Mouse (Mus musculus) splenic B cell, adult 2 months (primary cell): ENCODE results near the gene Slc23a4.

Source experiments
- DNase-seq: peaks from one replicate; pipeline ENCODE4 v3.0.0-alpha.2; 2011; ENCODE audit warnings: low read depth, low spot score
- H3K27me3 ChIP-seq: 2 replicates; pipeline ENCODE4 v1.6.1; 2012; ENCODE audit warnings: mild to moderate bottlenecking, low read length, moderate library complexity, mixed read lengths; ENCODE audit not compliant: control insufficient read depth, poor library complexity, insufficient read depth, severe bottlenecking
- H3K36me3 ChIP-seq: 2 replicates; pipeline ENCODE4 v1.6.1; 2012; ENCODE audit warnings: mild to moderate bottlenecking, low read length, moderate library complexity, mixed read lengths; ENCODE audit not compliant: control insufficient read depth, poor library complexity, insufficient read depth, severe bottlenecking

The Slc23a4 gene

DNA sequence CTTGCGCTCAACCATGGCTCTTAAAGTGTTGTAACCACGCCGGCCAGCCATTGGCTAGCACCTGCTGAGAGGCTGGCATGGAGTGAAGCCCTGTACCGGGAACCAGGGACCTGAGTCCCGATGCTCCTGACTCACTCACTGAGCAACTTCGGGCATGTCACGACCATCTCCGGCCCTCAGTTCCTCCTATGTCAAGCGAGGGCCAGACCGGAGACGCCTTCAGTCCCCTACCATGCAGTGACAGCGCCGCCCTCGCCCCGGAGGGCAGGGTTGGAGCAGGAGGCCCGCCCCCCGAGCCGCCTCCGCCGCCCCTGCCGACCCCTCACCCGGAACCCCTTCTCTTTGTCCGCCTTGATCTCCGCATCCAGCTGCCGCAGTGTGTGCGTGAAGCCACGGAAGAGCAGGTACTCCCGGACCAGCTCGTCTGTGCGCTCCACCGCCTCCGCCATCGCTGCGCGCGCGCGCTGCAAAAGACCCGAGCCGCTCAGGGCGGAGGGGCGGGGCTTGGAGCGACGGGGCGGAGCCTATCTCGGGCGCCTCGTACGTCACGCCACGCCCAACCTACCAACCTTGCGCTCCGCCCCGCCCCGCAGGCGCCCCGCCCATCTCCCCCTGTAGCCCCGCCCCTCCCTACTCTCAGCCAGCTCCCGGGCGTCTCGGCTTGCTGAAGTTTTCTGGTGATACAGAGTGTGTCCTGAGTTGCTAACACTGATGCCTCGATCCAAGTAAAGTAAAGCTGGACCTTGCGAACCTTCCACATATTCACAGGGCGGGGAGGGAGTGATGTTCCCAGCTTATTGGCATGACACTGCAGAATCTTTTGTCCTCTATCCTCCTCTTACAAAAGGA, 77.6 kb downstream of the Slc23a4 start, which contains the start of gene Wdr91:
Gene Wdr91, minus strand, starts transcription at position 506 of the 849 bp plus-strand sequence.
- Histone ChIP-seq H3K27me3 (no peaks in the 10 kb centered on the region), H3K36me3 (peaks cover 3% of the 10 kb centered on the region)
- DNase-seq: peak; percentile 96

DNA sequence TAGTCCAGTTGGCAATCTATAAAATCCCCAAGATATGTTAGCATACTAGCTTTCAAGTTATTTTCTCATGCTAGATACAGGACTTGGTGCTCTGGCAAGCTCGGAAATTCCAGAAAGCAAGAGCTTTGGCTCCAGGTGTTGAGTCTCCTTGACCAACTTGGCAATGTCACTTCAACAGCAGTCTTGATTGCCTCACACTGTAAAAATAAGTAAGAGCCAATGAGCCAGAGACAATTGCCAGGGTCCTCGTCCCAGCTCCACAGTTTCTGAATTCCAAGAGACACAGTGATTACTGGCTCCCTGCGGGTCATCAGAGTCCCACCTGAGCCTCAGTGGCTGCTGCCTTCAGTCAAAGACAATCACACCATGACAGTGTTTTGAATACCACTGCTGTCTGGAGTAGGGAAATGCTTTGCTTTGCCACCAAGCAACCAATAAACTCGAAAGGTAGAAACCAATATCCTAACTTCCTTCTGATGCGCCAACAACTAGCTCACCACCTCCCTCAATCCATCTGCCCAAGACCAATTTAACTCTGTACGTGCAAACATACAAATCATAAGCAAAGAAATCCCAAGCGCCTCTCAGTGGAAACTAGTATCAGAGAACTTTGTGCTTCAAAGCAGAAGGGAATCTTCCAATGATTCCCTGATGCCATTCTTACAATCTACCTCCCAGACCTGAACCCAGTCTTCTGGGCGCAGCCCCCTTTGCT, 78.4 kb downstream of the Slc23a4 start:
- Histone ChIP-seq H3K36me3 (peaks cover 3% of the 10 kb centered on the region), H3K27me3 (no peaks in the 10 kb centered on the region)
- DNase-seq: no peak

DNA sequence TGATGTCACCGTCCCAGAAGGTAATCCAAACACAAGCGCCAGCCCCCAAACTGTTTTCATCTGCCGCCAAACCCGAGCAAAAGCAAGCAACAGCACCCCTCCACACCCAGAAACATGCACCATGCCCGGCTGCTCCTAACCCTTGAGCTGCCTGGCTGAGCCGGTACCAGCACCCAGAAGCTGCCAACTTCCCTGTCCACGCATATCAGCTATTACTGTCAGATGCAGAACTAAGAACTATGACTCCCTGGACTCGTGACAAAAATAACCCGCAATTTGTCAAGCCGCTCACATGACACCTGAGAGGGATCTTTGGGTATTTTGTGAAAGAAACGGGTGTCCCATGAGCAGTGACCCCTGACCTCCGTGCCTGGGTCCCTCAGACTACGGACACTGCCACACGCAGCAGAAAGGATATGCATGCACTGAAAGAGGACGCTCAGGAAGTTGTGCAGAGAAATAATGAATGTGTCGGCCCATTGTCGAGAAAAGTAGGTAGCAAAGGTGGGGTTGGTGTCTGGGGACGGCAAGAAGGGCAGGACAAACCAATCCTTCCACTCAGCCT, 80.4 kb downstream of the Slc23a4 start:
- DNase-seq: no peak
- Histone ChIP-seq H3K27me3 (no peaks in the 10 kb centered on the region), H3K36me3 (peaks cover 3% of the 10 kb centered on the region)

DNA sequence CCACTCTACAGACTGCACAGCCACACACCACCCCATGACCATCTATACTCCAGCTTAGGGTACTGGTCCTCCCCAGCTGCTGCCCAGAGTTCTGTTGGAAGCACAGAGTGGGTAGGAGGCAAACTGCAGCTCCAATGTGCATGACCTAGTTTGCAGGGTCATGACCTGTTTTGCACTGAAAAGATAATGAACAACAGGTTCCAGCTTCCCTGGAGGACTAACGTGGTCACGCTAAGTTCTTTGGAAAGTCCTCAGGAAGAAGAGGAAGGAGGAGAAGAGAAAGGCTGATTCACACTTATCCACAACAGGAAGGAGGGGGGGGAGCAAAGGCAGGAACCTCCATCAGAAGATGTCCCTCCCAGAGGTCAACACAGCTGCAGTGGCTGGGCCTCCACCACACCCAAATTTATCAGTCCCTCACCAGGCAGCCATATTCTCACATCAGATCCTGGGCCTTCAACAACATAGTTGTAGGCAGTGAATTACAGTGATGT, 81.0 kb downstream of the Slc23a4 start:
- no peaks in the 10 kb centered on the region for H3K27me3 ChIP-seq
- H3K36me3 ChIP-seq: peaks cover 3% of the 10 kb centered on the region
- DNase-seq: no peak

DNA sequence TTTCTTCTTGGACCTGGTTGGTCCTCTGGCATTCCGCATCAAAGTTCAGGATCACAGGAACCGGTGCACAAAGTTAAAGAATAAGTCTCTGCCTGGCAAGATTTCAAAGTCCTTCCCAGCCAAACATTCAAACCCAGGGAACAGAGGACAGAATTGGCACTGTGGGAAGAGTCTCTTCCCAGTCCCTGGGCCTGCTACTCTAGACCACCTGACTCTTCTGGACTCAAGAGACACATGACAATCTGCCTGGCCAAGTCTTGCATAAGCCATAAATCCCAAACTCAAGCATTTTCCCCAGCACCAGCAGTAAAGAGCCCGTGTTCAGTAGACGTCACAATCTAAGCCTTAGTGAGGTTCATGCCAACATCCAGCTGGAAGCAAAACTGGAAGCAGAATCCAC, 81.5 kb downstream of the Slc23a4 start:
- peaks cover 3% of the 10 kb centered on the region for H3K36me3 ChIP-seq
- DNase-seq: no peak
- H3K27me3 ChIP-seq: no peaks in the 10 kb centered on the region

DNA sequence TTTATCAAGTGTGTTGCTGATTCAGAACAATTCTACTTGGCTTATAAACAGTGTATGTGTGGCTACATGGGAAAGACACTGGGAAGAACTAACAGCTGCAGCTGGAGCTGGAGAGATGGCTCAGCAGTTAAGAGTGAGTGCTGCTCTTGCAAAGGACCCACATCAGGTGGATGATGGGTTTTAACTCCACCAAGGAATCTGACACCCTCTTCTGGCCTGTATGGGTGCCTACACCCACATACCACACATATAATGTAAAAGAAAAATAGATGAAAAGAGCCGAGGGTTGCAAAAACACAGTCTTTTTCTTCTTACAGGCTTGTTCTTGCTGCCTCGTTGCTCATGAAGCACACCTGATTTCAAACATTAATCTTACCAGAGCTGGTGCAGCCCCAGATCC, 82.1 kb downstream of the Slc23a4 start:
- H3K27me3 ChIP-seq: no peaks in the 10 kb centered on the region
- peaks cover 3% of the 10 kb centered on the region for H3K36me3 ChIP-seq
- no peak for DNase-seq

DNA sequence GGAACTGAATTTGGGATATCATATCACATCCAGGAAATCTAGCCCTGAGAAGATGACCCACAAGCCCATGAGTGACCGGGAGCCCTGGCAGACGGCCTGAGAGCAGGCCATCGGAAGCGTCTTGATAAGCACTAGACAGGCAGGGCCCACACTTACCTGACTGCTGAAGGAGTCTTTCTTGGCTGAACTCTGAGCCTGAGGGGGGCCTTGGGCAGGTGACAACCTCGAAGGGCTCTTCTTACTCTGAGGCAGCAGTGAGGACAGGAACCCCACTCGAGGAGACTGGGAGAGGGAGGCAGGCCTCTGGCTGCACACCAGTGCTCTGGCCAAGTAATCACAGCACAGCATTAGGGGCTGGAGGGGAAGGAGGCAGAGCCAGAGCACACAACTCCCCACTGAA, 83.8 kb downstream of the Slc23a4 start:
- no peaks in the 10 kb centered on the region for H3K27me3 ChIP-seq
- DNase-seq: no peak
- peaks cover 3% of the 10 kb centered on the region for H3K36me3 ChIP-seq

DNA sequence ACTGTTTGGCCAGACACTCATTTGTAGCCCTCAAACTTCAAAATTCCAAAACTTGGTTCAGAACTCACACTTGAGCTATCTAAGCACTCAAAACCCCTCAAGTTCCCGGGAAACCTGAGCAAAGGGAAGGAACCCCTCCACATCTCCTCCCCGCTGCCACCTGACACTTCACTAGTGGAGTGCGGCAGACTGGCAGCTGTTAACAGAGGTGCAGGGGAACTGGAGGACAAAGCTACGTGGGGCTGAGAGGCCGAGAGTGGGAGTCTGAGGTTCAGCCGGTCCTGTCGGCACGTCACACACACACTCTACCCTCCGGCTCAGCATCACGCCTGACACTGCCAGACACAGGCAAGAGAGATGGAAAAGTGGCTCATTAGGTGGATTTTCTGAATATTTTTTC, 84.4 kb downstream of the Slc23a4 start:
- Histone ChIP-seq H3K27me3 (no peaks in the 10 kb centered on the region), H3K36me3 (peaks cover 3% of the 10 kb centered on the region)
- DNase-seq: no peak

DNA sequence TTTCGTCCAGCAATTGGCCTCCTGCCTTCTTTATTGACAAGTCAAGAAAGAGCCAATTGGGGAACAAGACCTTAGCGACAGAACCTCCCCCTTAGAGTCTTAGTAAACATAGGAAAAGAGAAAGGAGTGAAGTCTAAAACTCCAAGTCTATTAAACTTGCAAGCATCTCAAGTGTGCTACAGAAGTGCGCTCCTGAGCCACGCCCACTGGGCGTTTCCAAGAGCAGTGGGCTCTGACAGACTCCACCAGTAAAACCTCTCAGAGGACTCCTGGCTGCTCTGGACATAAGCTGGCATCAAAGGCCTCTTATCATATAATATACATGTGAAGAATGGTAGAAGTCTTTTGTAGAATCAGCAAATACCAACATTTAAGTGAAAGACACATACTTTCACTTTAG, 84.8 kb downstream of the Slc23a4 start:
- no peaks in the 10 kb centered on the region for H3K27me3 ChIP-seq
- DNase-seq: no peak
- H3K36me3 ChIP-seq: peaks cover 3% of the 10 kb centered on the region

DNA sequence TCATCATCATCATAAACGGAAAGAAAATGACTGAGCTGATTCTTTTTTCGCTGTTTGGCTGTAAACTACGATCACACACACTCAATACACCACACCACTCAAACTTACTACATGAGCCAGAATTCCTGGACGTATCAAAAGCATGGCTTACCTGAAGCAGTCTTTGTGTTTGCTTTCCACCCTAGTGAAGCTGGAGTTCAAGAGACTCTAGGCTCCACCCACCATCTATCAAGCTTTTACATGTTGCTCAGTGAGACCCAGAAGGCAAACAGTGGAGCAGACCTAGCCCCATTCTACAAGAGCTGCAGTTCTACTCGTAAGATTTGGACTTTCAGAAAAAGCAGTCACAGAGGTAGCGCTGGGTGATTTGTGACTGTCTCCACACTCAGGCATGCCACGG, 85.6 kb downstream of the Slc23a4 start:
- H3K27me3 ChIP-seq: no peaks in the 10 kb centered on the region
- no peaks in the 10 kb centered on the region for H3K36me3 ChIP-seq
- DNase-seq: peak; percentile 20

DNA sequence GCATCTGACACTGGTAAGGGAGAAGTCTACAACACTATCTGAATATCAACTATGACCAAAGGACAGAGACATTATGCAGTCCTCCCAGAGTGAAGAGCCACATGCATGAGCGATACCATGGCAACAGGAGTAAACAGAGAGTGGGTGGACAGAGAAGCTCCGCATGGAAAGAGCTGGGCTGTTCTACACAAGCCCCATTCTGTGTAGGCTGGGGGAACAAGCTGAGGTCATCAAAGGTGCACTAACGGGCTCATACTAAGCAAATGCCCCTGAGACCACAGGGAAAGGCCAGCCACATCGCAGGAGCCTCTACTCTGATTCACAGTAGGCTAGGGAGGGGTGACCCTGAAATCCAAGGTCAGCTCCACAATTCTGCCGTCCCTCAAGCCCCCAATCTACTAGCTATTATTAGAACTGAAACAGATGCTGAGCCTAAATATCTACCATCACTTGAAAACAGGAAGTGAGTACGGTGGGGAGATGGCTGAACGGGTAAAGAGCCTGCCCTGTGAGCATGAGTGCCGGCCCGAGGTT, 86.2 kb downstream of the Slc23a4 start:
- DNase-seq: peak; percentile 84
- no peaks in the 10 kb centered on the region for H3K27me3 ChIP-seq

DNA sequence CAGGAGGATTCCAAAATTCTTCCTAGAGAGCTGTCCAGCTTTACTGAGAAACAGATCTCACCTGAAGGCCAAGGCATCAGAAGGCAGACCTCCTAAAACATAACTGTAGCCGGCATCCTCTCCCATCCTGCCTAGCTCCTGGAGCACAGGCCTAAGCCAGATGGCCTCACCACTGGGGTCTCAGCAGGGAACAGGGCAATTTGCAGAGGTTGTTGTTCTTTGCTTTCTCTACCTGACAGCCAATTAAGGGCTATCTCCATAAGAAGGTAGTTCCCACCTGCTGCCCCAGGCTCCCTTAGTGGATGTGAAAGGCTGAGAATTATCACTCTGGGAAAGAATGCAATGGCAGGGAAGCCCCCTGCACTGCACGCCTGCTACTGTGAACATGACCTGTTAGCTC, 87.2 kb downstream of the Slc23a4 start:
- no peak for DNase-seq

More for the DNA sequence above, 86.2 kb downstream of the Slc23a4 start:
- no peaks in the 10 kb centered on the region for H3K36me3 ChIP-seq

DNA sequence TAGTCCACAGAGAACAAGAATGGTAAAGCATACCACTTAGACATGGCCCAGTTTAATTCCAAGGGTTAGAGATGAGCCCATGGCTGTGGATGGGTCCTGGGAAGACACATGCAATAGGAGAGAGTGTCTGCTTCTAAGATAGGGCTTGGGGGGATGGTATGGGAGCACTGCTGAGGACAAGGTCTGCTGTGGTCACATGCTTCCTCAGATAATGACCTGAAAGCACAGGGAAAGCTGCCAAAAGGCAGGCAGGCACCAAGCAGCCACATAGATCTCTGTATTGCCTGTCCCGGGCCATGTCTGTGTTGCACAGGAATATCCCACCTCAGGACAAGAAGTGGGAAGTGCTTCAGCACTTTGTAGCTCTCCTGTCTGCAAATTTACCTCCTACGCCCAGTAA, 89.1 kb downstream of the Slc23a4 start:
- DNase-seq: no peak

More for the DNA sequence above, 87.2 kb downstream of the Slc23a4 start:
- Histone ChIP-seq H3K27me3 (no peaks in the 10 kb centered on the region), H3K36me3 (no peaks in the 10 kb centered on the region; the same call in 1 of the 2 replicates)

DNA sequence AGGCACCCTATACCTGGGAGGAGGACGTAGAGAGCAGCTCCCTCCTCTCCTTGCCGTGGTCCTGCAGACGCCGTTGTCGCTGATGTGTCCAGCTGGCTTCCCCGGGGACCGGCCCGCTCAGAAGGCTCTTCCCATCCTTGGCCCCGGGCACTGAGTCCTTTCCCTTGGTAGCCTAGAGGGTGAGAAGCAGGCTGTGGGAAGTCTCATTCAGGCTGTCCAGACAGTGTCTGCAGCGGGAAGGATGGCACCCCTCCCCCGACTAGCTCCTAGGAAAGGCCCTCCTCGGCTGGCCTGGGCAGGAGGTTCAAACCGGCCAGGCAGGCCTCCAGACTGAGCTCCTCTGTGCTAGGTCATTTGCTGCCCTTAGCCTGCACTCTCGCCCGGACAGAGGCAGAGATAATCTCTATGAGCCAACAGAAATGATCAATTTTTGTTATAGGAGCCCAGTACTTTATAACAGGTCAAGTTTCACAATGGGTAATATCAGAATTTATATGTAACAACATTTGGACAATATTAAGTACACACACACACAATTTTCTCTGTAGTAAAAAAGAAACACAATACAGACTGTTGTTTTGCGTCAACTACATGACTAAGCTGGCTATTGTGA, 91.9 kb downstream of the Slc23a4 start:
- DNase-seq: no peak
- H3K27me3 ChIP-seq: no peaks in the 10 kb centered on the region
- peaks cover 4% of the 10 kb centered on the region for H3K36me3 ChIP-seq

More for the DNA sequence above, 89.1 kb downstream of the Slc23a4 start:
- Histone ChIP-seq H3K27me3 (no peaks in the 10 kb centered on the region), H3K36me3 (peaks cover 4% of the 10 kb centered on the region)
